Mouse (Mus musculus): ENCODE results near the gene Map2k2.

DNA sequence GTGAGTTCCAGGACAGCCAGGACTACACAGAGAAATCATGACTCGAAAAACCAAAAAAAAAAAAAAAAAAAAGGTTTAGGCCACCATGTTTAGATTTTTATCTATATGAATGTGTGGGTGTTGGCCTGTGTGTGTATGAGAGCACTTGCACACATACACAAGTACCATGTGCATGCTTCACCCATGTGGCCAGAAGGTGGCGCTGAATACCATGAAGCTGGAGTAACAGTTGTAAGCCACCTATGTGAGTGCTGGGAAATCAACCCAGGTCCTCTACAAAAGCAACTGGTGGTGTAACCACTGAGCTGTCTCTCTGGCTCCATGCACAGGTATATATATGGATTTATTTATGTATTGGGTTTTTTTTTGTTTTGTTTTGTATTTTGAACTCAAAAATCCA lies 18.7 kb upstream of the Map2k2 start:
- TF ChIP-seq EP300 (IDR thresholded peaks at IDR 0.05; ENCODE audit: insufficient read depth, low read depth, low read length), result no peak
- TF ChIP-seq POLR2A (IDR thresholded peaks at IDR 0.05; ENCODE audit: insufficient read depth, low read length), result no peak
- TF ChIP-seq CTCF (IDR thresholded peaks at IDR 0.05; ENCODE audit: low read depth, low read length), result peak; percentile 64
